Mouse (Mus musculus) heart, adult 2 months (tissue): ENCODE data around the gene Vti1a.

ENCODE experiments used
- CTCF ChIP-seq: fragments of 200-600 bp; IDR thresholded peaks from 2 replicates; pipeline ENCODE4 v1.8.1; 2022; ENCODE audit warnings: antibody characterized with exemption, mild to moderate bottlenecking, moderate library complexity
- POLR2A ChIP-seq: fragments of 200-500 bp; IDR thresholded peaks from 2 replicates; pipeline ENCODE4 v1.6.1; 2011; ENCODE audit warnings: mild to moderate bottlenecking, low read depth, low read length, control low read depth; ENCODE audit not compliant: insufficient read depth

DNA sequence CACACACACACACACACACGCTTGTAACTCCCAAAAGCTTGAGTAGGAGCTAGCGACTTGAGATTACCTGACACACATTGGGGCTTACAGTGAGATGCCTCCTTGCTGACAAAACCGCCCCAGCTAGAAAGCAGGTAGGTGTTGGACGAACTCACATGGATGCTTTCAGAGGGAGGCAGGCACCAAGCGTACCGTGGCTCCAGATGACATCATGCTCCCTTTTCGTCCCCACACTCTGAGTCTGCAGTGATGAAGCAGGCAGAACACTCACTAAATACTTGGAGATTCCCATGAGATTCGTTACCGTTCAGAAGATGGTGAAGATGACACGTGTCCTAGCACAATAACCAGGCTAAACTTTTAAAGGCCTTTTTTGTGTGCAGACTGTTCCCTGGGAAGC lies 245.4 kb downstream of the Vti1a start:
- TF ChIP-seq CTCF: no peak
- TF ChIP-seq POLR2A: no peak
